Mouse (Mus musculus) retina, adult 2 months (tissue): Measurements from ENCODE around the gene Trak1.

ENCODE experiments used
- DNase-seq: peaks from one replicate; pipeline ENCODE4 v3.0.0-alpha.2; 2012; ENCODE audit warnings: low read depth, low spot score

Trak1 gene

GRCm38 (mm10) chr9:121295221-121295620 lies 2.1 kb upstream of the Trak1 start:
- DNase-seq, result no peak

- no peak for DNase-seq
Observed at GRCm38 (mm10) chr9:121298065-121298398, 730 bp downstream of the Trak1 start.

- no peak for DNase-seq
Observed at GRCm38 (mm10) chr9:121298411-121299091, 1.2 kb downstream of the Trak1 start.

- DNase-seq, result no peak
Observed at GRCm38 (mm10) chr9:121299223-121299755, 2.0 kb downstream of the Trak1 start.

GRCm38 (mm10) chr9:121299976-121300570 lies 2.8 kb downstream of the Trak1 start:
- DNase-seq, result no peak

GRCm38 (mm10) chr9:121301041-121301920 lies 4.0 kb downstream of the Trak1 start:
- DNase-seq, result no peak

- DNase-seq, result no peak
Observed at GRCm38 (mm10) chr9:121302543-121302942, 5.2 kb downstream of the Trak1 start.

- no peak for DNase-seq
Observed at GRCm38 (mm10) chr9:121303086-121303485, 5.8 kb downstream of the Trak1 start.

- DNase-seq, result no peak
Observed at GRCm38 (mm10) chr9:121303748-121304147, 6.4 kb downstream of the Trak1 start.

- DNase-seq, result no peak
Observed at GRCm38 (mm10) chr9:121304520-121304919, 7.2 kb downstream of the Trak1 start.

GRCm38 (mm10) chr9:121305456-121305855 lies 8.2 kb downstream of the Trak1 start:
- no peak for DNase-seq

- DNase-seq, result no peak
Observed at GRCm38 (mm10) chr9:121309287-121309686, 12.0 kb downstream of the Trak1 start.

- no peak for DNase-seq
Observed at GRCm38 (mm10) chr9:121310501-121310900, 13.2 kb downstream of the Trak1 start.

GRCm38 (mm10) chr9:121311846-121312236 lies 14.5 kb downstream of the Trak1 start:
- DNase-seq, result no peak

- no peak for DNase-seq
Observed at GRCm38 (mm10) chr9:121312237-121312891, 15.1 kb downstream of the Trak1 start.

GRCm38 (mm10) chr9:121313656-121314374 lies 16.5 kb downstream of the Trak1 start:
- no peak for DNase-seq

- no peak for DNase-seq
Observed at GRCm38 (mm10) chr9:121314541-121315152, 17.3 kb downstream of the Trak1 start.

- DNase-seq, result no peak
Observed at GRCm38 (mm10) chr9:121315901-121316595, 18.7 kb downstream of the Trak1 start.

- no peak for DNase-seq
Observed at GRCm38 (mm10) chr9:121316621-121317405, 19.5 kb downstream of the Trak1 start.
